In genomic region chr4:124675037-124675436, GRCm38 (mm10) we compare ENCODE assay signal across 8 mouse cellular contexts. TPM values are rescaled to one million over a fixed set of nuclear protein-coding genes. Genes with fewer than 3 reads are reported as not detected.
A peak's percentile ranks its signal among the peaks of the same experiment; 100 is the strongest.
DNase-seq lines count a peak whose midpoint lies in the region; ATAC-seq lines count a peak whose summit lies in the region.

No protein-coding gene starts in this region.

- peaks cover 36% of the 10 kb centered on the region for H3K4me1 ChIP-seq in midbrain, embryonic 14.5 days (ENCODE audit: control insufficient read depth, insufficient read depth, low read length)
- H3K4me1 ChIP-seq in midbrain, embryonic 13.5 days (replicated peaks): peaks cover 40% of the 10 kb centered on the region
- H3K4me1 ChIP-seq in limb, embryonic 11.5 days (ENCODE audit: control insufficient read depth, insufficient read depth, low read length): peaks cover 17% of the 10 kb centered on the region

- H3K4me2 ChIP-seq in midbrain, embryonic 14.5 days (ENCODE audit: low read length): no peak overlapping the region
- no peak overlapping the region for H3K4me2 ChIP-seq in midbrain, embryonic 13.5 days (replicated peaks)
- H3K4me2 ChIP-seq in limb, embryonic 11.5 days (ENCODE audit: low read depth, severe bottlenecking): no peak overlapping the region

- peaks cover 38% of the 10 kb centered on the region for H3K36me3 ChIP-seq in midbrain, embryonic 14.5 days (ENCODE audit: control insufficient read depth, insufficient read depth, low read length)
- H3K36me3 ChIP-seq in midbrain, embryonic 13.5 days: peaks cover 31% of the 10 kb centered on the region
- peaks cover 7% of the 10 kb centered on the region; the same call in 1 of the 2 replicates for H3K36me3 ChIP-seq in limb, embryonic 11.5 days (ENCODE audit: control insufficient read depth, insufficient read depth, low read length)

- no peak overlapping the region for H3K4me3 ChIP-seq in midbrain, embryonic 14.5 days (replicated peaks; ENCODE audit: low read depth, low read length)
- H3K4me3 ChIP-seq in midbrain, embryonic 13.5 days (replicated peaks): no peak overlapping the region
- no peak overlapping the region for H3K4me3 ChIP-seq in limb, embryonic 11.5 days (ENCODE audit: low read depth, low read length)

- H3K27me3 ChIP-seq in midbrain, embryonic 14.5 days (ENCODE audit: control insufficient read depth, insufficient read depth, low read length): no peaks in the 10 kb centered on the region
- peaks cover 18% of the 10 kb centered on the region; the same call in 1 of the 2 replicates for H3K27me3 ChIP-seq in midbrain, embryonic 13.5 days
- peaks cover 8% of the 10 kb centered on the region; the same call in 1 of the 2 replicates for H3K27me3 ChIP-seq in limb, embryonic 11.5 days (ENCODE audit: control insufficient read depth, insufficient read depth, low read length)

- 0% methylated on average over 4 of the region's 4 CpGs for WGBS in midbrain, embryonic 14.5 days
- WGBS in midbrain, embryonic 13.5 days: under 1% methylated on average over 4 of the region's 4 CpGs
- 3% methylated on average over 4 of the region's 4 CpGs for WGBS in limb, embryonic 11.5 days

- H3K9me3 ChIP-seq in midbrain, embryonic 14.5 days (ENCODE audit: control insufficient read depth, low read length): no peaks in the 10 kb centered on the region
- H3K9me3 ChIP-seq in midbrain, embryonic 13.5 days: no peaks in the 10 kb centered on the region
- H3K9me3 ChIP-seq in limb, embryonic 11.5 days (ENCODE audit: control insufficient read depth, low read length): no peaks in the 10 kb centered on the region

- peak; percentile 30 for DNase-seq in adrenal gland, adult 2 months
- no peak for DNase-seq in adrenal gland, adult 8-10 months
- peak; percentile 94 for DNase-seq in midbrain, embryonic 14.5 days
- DNase-seq in c-Kit-positive CD71-positive TER-119-positive erythroid progenitor cells, embryonic 14.5 days (ENCODE audit: low spot score): peak; percentile 61
- DNase-seq in limb, embryonic 11.5 days (ENCODE audit: low spot score): peak; percentile 81
- DNase-seq in right cerebral cortex, postnatal 10 days (ENCODE audit: low spot score in 2 of 2): peak; percentile 74 to 83

- no peak for ATAC-seq in midbrain, embryonic 14.5 days (ENCODE audit: low FRiP score, low TSS enrichment)
- ATAC-seq in midbrain, embryonic 13.5 days: no peak
- ATAC-seq in frontal cortex, adult (ENCODE audit: low TSS enrichment): peak; percentile 60; the same call in 1 of the 2 replicates
- no peak for ATAC-seq in limb, embryonic 11.5 days (ENCODE audit: insufficient number of reproducible peaks, low FRiP score, low TSS enrichment, low read depth)

- H3K9ac ChIP-seq in midbrain, embryonic 14.5 days (replicated peaks; ENCODE audit: low read length): no peak overlapping the region
- H3K9ac ChIP-seq in midbrain, embryonic 13.5 days (replicated peaks): no peak overlapping the region
- H3K9ac ChIP-seq in limb, embryonic 11.5 days (ENCODE audit: low read length): no peak overlapping the region

- 0 out of 2 replicates have a peak overlapping the region, but pooled peaks have one; percentile 49 for H3K27ac ChIP-seq in midbrain, embryonic 14.5 days (replicated peaks; ENCODE audit: low read depth, low read length)
- H3K27ac ChIP-seq in midbrain, embryonic 13.5 days: no peak overlapping the region
- H3K27ac ChIP-seq in limb, embryonic 11.5 days (replicated peaks; ENCODE audit: low read depth, low read length): no peak overlapping the region

RNA-seq across cellular contexts. Expression of gene Utp11, which starts 18.4 kb away (rescaled TPM):
- 10 to 100 TPM; 33.4 to 33.5 TPM for total RNA-seq in adrenal gland, adult 2 months (2021)
- 2.0 and 2.1 TPM in 2 replicates for polyA plus RNA-seq in adrenal gland, adult 2 months (2012; rRNA removed)
- 10 to 100 TPM; 31.2 to 40.7 (median 34.4) TPM for total RNA-seq in adrenal gland, adult 8-10 months (2022)
- polyA plus RNA-seq in midbrain, embryonic 14.5 days (2014; fragmentation: Nextera tagmentation; extraction: Ambion mirVana): 37.6 and 38.2 TPM in 2 replicates
- polyA plus RNA-seq in midbrain, embryonic 13.5 days (2015; fragmentation: Nextera tagmentation; extraction: Ambion mirVana): 48.3 and 51.1 TPM in 2 replicates
- 78.9 TPM in 2 replicates for polyA plus RNA-seq in limb, embryonic 11.5 days (2014; fragmentation: Nextera tagmentation; extraction: Ambion mirVana)

RNA-seq across cellular contexts. Expression of gene Pou3f1, which starts 18.4 kb away (rescaled TPM):
- under 1 TPM in 1 of 2 experiments, not detected in 1; 0.10 TPM for total RNA-seq in adrenal gland, adult 2 months (2021)
- 0.15 and 0.26 TPM in 2 replicates for polyA plus RNA-seq in adrenal gland, adult 2 months (2012; rRNA removed)
- total RNA-seq in adrenal gland, adult 8-10 months (2022): under 1 TPM; 0.06 to 0.15 (median 0.11) TPM
- polyA plus RNA-seq in midbrain, embryonic 14.5 days (2014; fragmentation: Nextera tagmentation; extraction: Ambion mirVana): 21.7 and 22.6 TPM in 2 replicates
- polyA plus RNA-seq in midbrain, embryonic 13.5 days (2015; fragmentation: Nextera tagmentation; extraction: Ambion mirVana): 14.2 and 19.3 TPM in 2 replicates
- polyA plus RNA-seq in limb, embryonic 11.5 days (2014; fragmentation: Nextera tagmentation; extraction: Ambion mirVana): 0.27 and 0.60 TPM in 2 replicates

RNA-seq across cellular contexts. Expression of gene Fhl3, which starts 25.5 kb away (rescaled TPM):
- total RNA-seq in adrenal gland, adult 2 months (2021): 10 to 100 TPM in 1 of 2 experiments, 1 to 10 TPM in 1; 6.6 to 15.7 TPM
- polyA plus RNA-seq in adrenal gland, adult 2 months (2012; rRNA removed): 23.6 and 27.6 TPM in 2 replicates
- 10 to 100 TPM in 2 of 4 experiments, 1 to 10 TPM in 2; 5.5 to 12.8 (median 8.9) TPM for total RNA-seq in adrenal gland, adult 8-10 months (2022)
- 0.73 and 1.8 TPM in 2 replicates for polyA plus RNA-seq in midbrain, embryonic 14.5 days (2014; fragmentation: Nextera tagmentation; extraction: Ambion mirVana)
- 2.8 and 3.0 TPM in 2 replicates for polyA plus RNA-seq in midbrain, embryonic 13.5 days (2015; fragmentation: Nextera tagmentation; extraction: Ambion mirVana)
- polyA plus RNA-seq in limb, embryonic 11.5 days (2014; fragmentation: Nextera tagmentation; extraction: Ambion mirVana): 11.5 and 11.6 TPM in 2 replicates

RNA-seq across cellular contexts. Expression of gene Sf3a3, which starts 39.5 kb away (rescaled TPM):
- total RNA-seq in adrenal gland, adult 2 months (2021): 10 to 100 TPM; 30.6 to 40.0 TPM
- polyA plus RNA-seq in adrenal gland, adult 2 months (2012; rRNA removed): 2.8 and 3.8 TPM in 2 replicates
- total RNA-seq in adrenal gland, adult 8-10 months (2022): 10 to 100 TPM; 33.5 to 42.5 (median 37.2) TPM
- polyA plus RNA-seq in midbrain, embryonic 14.5 days (2014; fragmentation: Nextera tagmentation; extraction: Ambion mirVana): 94.9 and 116 TPM in 2 replicates
- polyA plus RNA-seq in midbrain, embryonic 13.5 days (2015; fragmentation: Nextera tagmentation; extraction: Ambion mirVana): 147 and 153 TPM in 2 replicates
- polyA plus RNA-seq in limb, embryonic 11.5 days (2014; fragmentation: Nextera tagmentation; extraction: Ambion mirVana): 250 and 252 TPM in 2 replicates

Comparison
In these comparisons a context has a peak if more than half of its experiments do, and no peak if none do; other contexts are left out.
1. RNA of gene Utp11, which starts 18.4 kb away (polyA plus RNA-seq): 78.9 TPM in limb, embryonic 11.5 days, 48.3 to 51.1 TPM in midbrain, embryonic 13.5 days and 37.6 to 38.2 TPM in midbrain, embryonic 14.5 days; 2.0 to 2.1 TPM in adrenal gland, adult 2 months; every median in the first group is over 10 times any median in the second.